Mouse (Mus musculus) G1E (cell line): ENCODE data around the gene Rsph14.

Source experiments
- CTCF ChIP-seq: IDR thresholded peaks from 2 replicates; pipeline ENCODE4 v1.5.1; 2012; ENCODE audit warnings: low read depth, low read length, inconsistent platforms, mixed read lengths
- GATA1 ChIP-seq: IDR thresholded peaks from 2 replicates; pipeline ENCODE4 v1.6.1; 2012; ENCODE audit warnings: borderline replicate concordance, low read length, inconsistent platforms, mixed read lengths
- GATA2 ChIP-seq: IDR thresholded peaks from 2 replicates; pipeline ENCODE4 v1.6.1; 2012; ENCODE audit warnings: low read depth, low read length, inconsistent platforms, borderline replicate concordance
- POLR2AphosphoS5 ChIP-seq: IDR thresholded peaks from 2 replicates; pipeline ENCODE4 v1.6.1; 2012; ENCODE audit warnings: low read depth, low read length, inconsistent platforms; ENCODE audit not compliant: insufficient replicate concordance
- TAL1 ChIP-seq: conservative IDR thresholded peaks from 2 replicates; pipeline ENCODE4 v1.6.1; 2012; ENCODE audit warnings: low read depth, low read length, inconsistent platforms, mixed read lengths

GRCm38 (mm10) chr10:74981159-74981558, 51.2 kb downstream of the Rsph14 start:
- no peak for TF ChIP-seq CTCF
- no peak for TF ChIP-seq GATA2
- TF ChIP-seq POLR2AphosphoS5 = no peak
- no peak for TF ChIP-seq GATA1
- no peak for TF ChIP-seq TAL1
